Mouse (Mus musculus) lung, postnatal 25 days (tissue): ENCODE measurements around the gene Mcur1.

ENCODE experiments used
- DNase-seq: peaks from one replicate; pipeline ENCODE4 v3.0.0; 2022; ENCODE audit warnings: low spot score

The Mcur1 gene

DNA sequence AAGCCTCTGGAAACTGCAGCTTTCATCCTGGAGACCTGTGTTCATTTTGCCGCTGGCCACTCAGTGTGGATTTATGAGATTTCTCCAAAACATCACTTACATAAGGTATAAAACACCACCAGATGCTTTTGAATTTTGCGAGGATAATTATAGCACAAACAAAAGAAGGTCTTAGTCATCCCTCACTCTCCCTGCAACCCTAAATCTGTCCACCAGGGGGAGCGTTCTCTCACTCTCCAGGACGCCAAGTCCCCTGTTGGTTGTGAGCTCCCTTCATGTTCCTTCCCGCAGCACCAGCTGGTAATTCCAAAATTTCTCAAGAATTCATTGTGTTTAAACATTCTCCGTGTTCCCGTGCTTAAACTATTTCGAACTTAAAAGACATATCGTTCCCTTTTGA, 5.4 kb upstream of the Mcur1 start:
- peak; percentile 75 for DNase-seq

DNA sequence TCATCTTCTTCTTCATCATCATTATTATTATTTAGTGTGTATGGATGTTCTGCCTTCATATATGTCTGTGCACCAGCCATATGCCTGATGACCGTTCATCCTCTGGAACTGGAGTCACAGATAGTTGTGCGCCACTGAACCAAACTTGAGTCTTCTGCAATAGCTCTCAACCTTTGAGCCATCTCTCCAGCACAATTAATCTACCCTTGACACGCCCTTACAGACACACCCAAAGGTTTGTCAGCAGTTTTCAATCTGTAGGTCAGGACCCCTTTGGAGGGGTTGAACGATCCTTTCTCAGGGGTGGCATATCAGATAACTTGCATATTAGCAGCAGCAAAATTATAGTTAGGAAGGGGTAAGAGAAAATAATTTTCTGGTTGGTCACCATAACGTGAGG, 4.7 kb upstream of the Mcur1 start:
- DNase-seq: no peak

DNA sequence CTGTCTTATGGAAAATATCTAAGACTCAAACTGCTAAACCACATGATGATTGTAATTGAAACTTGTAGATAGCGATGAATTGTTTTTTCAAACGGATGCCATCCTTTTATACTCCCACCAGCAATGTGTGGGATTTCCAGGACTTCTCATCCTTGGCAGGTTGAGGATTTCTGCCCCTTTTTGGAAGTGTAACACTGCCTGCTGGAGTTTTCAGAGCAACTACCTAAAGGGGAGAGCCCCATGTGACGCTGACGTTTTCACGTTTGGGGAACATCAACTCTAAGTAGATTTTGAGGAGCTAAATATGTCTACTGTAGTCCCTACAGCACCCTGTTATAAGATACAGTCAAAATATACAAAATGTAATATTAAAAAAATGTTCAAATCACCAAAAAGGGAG, 2.7 kb upstream of the Mcur1 start:
- no peak for DNase-seq

DNA sequence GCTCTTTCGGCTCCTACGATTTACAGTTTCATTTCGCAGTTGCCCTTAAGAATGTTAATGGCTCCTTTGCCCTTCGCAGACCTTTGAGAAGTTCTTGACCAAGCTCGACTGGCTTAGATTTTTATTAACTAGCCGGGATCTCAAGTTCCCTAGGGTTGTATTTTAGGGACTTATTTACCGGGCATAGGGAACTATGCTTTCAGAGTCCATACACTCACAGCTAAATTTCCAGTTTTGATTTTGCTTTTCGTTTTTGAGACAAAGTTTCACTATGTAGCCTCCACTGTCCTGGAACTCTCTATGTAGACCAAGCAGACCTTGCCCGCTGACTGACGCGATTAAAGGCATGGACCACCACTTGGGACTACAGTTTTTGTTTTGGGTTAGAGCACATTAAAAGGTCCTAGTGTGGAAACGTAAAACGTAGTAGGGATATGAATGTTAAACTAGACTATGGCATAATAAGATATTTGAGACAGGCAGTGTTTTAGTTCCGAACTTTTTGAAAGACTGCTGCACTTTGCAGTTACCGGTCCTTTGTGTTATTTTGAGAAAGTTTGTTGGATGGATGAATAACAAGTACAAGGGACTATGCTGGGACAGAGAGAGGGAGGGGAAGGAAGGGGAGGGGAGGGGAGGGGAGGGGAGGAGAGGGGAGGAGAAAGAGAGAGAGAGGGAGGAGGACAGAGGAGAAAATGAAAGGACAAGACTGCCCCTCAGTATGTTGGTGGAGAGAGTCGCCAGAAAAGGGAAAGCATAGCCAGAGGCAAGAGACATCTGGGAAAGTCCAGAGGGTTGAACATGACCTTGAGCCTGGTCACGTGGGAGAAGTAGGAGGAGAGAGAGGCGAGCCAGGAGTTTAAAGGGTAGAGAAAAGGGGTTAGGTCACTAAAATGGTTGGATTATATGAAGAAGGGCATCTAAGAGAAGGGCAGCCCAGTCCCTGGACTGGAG, 744 bp upstream of the Mcur1 start:
- DNase-seq: peak; percentile 39

DNA sequence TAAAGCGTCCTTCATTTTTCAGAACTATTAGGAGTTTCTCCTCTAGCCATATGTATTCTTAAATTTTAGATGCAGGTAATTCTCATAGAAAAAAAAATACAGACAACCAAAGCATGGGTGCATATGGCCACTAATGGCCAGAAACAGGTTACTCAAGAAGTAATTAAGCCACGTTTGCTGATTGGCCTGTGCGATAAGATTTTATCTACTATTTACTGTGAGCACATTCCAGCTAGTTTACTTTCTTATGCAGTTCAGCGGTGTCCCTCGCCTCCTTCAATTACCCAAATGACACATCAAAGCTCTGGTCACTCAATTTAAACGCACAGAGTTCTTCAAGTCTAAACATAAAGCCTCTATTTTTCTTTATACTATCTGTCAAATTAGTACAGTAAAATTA, 1.0 kb downstream of the Mcur1 start:
- DNase-seq: no peak

DNA sequence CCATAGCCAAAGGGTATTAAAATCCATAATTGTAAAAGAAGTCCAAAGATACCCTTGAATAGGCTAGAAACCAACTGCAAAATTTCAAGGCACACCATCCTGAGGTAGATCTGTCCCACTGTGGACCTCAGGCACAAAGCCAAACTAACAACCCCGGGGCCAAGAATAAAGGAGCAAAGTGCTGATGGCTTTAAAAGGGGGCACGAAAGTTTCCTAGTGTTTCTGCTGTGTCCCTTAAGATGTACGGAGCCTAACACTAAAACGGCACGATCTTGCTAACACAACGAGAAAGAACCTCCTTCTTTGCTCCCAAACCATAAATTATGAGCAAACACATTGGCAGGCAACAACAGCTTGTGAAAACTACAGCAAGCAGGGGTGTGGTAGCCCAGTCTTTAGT, 1.6 kb downstream of the Mcur1 start:
- DNase-seq: no peak

DNA sequence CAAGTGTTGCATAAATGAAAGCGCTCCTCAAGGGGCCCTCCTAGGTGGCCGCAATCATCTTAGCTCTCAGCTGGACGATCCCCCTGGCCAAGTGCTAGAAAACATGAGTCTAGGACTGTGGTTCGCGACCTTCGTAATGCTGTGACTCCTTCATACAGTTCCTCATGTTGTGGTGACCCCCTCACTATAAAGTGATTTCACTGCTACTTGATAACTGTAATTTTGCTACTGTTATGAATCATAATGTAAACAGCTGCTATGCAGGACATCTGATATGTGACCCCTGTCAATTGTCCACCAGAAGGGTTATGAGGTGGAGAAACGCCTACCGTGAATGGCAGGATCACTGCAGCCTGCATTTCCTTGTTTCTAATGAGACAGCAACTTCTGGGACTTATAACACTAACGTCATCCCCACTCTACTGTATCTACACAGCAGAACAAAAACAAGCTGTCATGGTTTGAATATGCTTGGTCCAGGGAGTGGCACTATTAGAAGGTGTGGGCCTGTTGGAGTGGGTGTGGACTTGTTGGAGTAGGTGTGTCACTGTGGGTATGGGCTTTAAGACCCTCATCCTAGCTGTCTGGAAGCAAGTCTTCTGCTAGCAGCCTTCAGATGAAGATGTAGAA, 3.0 kb downstream of the Mcur1 start:
- no peak for DNase-seq

DNA sequence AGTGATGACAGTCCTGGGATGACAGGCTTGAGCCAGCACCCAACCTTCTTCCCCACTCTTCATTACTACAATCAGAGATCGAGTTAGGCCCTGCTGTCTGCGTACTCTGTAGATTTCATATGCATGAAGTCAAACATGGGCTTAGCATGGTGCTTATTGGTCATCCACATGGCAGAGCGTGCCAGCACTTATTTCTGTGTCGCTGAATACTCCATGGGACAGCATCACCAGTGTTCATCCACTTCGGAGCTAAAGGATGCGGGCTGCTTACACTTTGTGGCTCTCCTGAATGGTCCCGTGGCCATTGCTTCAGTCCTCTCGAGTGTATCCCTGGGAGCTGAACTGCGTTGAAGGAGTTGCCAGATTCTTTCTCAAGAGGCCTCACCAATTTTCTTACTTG, 4.7 kb downstream of the Mcur1 start:
- no peak for DNase-seq

DNA sequence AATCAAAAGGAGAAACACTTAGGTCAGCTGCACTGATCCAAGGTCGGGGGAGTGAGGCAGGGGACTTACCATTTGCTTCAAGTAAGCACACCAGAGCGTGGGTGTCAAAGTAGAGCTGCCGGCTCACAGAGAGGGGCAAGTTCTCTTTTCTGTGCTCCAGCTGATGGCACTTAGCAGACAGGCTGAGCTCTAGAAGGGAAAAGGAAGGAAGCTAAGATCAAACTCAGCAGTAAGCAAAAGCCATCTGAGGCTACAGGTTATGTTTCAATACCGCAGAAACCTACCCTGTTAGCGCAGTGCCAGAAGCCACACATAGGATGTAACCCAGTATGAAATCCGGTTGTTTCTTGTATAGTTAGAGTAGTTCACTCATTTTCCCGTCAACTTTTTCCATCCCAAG, 5.2 kb downstream of the Mcur1 start:
- no peak for DNase-seq

DNA sequence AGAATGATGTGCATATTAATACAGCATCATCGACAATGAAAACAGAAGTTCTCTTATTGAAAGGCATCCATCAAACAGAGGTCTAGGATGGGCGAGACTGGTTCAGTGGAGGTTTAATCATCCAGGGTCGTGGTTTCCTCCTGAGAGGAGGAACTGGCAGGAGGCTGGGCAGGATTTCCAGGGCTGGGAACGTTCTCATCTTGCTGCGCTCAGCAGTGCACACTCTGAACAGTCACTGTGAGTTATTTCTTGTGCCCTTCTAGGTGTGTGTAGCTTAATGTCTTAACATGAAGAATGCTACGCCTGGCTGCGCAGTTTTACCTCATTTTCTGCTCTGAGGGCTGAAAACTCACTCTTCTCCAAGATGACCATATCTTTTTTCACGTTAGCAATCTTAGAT, 9.3 kb downstream of the Mcur1 start:
- DNase-seq: no peak

DNA sequence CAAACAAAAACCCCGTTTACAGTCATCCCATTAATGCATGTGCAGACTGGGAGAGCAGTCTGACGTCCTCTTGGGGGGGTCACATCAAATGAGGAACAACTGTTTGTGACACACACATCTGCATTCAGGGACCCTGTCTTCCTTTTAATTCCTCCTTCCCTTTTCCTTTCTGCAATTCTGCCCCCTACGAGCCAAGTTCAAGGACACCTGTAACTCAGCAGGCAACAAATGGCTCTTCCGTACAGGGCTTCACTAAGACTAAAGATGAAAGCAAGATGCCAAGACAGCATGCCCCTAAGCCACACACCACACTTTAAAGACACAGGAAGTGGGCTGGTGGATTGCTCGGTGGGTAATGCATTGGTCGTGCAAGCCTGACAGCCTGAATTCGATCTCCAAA, 10.1 kb downstream of the Mcur1 start:
- no peak for DNase-seq

DNA sequence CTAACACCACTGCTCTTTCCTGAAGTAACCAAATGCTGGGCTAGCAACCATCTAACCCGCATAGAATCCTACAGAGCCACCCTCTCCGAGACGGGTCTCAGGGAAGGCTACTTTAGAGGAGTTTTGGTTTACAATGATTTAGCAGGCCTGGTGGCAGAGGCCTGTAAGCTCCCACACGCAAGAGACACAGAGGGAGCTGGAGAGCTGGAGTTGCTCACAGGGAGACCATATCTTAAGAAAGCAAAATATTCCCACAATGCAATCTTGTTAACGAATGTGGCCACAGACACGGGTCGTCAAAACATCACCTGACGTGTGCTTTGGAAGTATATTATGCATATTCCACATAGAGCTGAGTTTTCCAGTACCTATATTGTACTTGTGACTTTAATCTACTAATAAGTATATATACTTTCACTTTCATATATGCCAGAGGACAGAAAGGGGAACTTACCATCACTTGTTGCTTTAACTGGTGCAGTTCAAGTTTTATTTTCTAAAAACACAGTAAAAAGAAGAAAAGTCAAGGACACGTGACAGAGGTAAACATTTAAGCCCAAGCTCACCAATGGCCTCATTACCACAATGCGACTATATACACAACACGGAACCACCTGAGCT, 10.8 kb downstream of the Mcur1 start:
- no peak for DNase-seq

DNA sequence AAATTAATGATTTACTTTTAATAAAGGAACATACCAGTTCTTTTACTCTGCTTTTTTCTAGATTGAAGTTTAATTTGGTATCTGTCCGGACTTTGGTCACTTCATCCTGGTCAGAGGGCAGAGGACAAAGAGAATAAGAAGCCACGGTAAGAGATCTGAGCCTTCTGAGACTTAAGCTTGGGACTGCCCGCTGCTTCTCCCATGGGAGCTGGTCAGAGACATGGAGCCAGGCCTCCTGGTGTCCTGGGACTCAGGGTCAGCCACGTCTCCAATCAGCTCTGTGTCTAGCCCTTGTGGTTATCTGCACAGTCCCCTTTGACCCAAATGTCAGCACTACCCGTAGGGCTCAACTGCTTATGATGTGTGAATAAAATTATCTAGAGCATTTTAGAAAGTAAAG, 11.4 kb downstream of the Mcur1 start:
- DNase-seq: no peak

DNA sequence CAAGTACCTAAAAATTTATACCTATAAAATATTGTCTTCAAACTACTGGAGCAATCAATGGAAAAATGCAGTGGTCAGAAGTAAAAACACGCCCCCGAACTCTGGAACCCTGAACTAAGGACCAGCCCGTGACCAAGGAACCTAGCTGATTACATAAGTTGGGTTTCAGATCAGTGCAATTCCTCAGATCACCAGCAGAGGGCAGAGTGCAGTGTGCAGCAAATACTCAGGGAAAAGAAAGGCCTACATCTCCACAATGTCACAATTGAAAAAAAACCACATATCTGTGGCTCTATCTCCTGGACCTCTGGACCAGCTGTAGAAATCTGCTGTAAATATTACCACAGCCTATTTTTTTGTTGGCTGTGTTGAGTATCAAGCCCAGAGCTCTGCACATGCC, 13.1 kb downstream of the Mcur1 start:
- peak; percentile 87 for DNase-seq

DNA sequence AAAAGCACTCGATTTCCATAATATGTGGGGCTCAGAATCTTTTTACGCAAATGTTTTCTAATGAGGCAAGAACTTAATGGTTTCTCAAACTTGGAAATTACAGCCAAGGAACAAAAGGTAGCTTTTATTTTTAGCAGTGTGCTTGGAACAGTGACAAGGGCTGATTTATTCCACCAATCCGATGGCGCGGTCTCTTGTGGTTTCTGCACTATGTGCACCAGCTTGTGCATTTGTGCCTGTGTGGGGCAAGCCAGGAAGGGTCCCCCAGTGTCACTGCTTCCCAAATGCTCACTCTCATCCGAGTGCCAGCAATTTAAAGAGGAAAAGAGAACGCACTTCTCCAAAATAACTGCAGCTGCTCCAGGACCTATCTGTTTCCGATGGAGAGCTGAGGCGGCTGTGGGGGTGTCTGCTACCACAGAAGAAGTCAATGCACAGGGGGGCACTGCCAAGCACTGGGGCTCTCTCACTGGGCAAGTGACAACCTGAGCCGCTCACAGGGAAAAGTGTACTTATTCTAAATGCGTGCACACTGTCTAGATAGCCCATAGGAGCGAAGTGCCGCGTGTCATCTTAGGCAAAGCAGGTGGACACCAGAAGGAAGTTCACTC, 19.7 kb downstream of the Mcur1 start:
- DNase-seq: no peak

DNA sequence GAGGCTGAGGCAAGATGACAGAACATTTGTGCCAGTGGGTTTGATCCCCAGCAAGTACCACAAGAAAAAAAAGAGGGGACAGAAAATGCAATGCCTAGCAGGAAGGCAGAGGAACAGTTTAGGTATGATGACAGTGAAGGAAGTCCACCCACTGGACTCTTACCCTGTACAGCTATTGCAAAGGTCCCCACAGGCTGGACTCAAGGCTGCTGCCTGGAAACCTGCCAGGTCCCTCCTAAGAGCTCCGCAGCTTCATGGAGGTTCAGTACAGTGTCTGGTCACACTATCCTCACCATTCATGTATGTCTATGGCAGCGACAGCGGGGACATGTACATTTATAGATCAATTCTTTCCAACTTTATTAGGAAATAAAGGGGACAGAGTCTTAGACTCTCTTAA, 20.6 kb downstream of the Mcur1 start:
- no peak for DNase-seq

DNA sequence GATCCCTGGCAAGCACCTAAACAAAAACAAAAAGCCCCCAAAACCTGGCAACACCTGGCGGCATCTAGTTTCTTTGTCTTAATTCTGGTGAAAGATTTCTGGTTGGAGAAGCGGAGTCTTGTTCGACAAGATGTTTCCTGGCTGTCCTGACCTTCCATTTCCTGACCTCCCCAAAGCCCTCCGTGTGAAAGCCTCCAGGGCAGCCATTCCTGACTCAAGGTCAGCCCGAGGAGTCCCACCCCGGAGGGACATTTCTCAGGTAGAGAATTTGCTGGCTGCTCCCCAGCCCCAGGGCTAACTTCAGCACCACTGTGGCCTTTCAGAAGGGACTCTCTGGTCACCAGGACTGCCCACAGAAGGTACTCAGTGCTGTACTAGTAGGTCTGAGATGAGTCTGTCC, 22.1 kb downstream of the Mcur1 start:
- DNase-seq: no peak

DNA sequence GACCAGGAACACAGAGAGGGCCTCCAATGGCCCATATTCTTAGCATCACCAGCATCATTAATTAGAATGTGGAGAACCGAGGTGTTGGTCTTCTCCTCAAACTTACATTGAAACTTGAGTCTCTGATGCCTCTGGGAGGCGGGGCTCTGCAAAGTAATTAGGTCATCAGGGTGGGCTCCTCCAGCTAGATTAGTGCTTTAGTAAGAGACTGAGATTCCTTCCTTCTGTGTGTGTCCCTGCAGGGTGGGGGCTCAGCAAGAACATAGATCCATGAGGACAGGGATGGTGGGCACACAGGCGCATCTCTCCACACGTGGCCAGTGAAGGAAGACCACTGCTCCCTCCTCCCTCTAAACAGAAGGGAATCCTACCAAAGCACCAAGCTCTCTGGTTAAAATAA, 26.0 kb downstream of the Mcur1 start:
- DNase-seq: no peak

DNA sequence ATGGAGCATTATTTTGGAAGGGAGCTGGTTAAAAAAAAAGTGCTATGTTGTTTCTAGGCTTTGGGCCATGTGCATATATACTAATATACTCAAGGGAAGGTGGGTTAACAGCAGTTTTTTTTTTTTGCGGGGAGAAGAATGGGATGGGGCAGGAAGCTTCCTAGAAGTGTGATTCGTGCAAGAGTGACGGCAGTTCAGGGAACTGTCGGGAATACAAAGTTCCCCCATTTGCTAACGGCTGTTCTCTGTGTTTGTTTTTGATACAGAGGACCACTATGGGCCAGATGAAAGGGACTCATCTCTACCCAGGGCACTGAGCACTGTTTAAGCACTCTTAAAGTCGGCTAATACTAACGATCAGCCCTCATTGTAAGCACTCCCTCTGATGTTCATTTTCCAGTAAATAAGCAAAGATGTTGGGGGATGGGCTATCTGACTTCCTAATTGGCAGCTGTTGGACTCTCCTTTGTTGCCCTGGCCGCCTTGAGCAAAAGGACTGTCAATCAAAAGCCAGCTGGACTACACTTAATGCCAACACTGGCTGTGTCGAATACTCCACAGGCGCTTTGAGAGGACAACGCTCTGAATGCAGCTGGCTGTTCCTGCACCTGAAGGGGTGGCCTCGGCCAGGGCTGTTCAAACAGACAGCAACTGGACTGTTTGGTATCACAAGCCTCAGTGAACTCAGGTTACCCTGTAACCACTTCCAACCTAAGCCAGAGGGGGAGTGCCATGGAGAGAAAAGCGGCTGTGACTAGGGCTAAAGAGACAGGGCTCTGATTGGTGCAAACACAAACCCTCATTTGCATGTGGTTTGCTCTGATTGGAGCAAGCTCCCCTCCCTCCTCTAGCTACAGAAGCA, 28.9 kb downstream of the Mcur1 start:
- peak; percentile 71 for DNase-seq

DNA sequence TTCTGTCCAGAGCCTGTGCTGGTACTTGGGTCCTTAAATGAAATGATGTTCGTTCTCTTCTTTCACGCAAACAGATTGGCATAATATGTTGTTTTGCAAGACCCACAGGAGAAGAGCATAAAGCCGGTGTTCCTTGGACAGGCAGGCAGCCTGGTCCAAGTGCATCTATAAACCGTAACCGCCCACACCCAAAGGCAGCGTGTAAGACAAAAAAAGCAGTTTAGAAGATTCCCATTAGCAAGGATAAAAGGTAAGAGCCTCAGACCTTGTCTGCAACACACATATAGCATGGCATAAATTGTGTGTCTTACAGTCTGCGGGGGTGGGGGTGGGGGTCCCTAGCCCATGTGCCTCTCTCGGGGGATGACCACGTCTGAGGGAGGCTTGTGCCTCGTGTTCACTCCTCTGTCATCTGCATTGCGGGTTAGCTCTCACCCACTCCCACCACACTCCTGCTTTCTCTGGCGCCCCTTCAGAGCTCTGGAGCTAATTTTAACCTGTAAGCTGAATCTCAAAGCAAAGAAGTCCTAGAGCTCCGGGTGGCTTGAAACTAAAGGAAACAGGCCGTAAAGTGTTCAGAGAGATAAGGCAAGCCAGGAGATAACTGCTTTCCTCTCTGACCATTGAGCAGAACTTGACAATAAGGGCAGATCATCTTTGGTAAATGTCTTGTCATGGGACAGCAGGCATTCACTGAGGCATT, 29.7 kb downstream of the Mcur1 start:
- DNase-seq: no peak

DNA sequence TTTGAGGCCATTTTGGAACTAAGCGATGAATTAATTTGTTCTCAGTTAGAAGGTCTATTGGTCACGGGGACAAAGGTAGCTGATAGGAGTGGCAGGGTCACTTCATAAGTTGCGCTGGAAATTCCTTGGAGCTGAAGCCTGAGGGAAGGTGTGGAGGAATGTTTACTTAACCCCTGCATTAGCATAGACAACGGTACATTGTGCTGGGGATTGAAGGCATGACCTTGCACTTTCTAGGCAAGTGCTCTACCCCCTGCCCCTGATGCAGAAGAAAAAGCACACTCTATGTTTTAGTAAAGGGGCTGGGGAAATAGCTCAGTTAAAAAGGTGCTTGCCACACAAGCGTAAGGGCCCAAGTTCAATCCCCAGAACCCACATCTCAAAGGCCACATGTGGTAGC, 33.7 kb downstream of the Mcur1 start:
- DNase-seq: no peak
